Mouse (Mus musculus) testis, adult 2 months (tissue): Measurements from ENCODE around the gene Pds5b.
"Not testable (repeated sequence)": the region's sequence is repeated elsewhere in the genome, so short reads cannot be mapped to it uniquely, and the experiment has no call there.

ENCODE experiments used
- CTCF ChIP-seq: fragments of 200-500 bp; IDR thresholded peaks from 2 replicates; pipeline ENCODE4 v1.5.1; 2012; ENCODE audit warnings: low read depth, mild to moderate bottlenecking, inconsistent platforms, low read length, moderate library complexity; ENCODE audit not compliant: control insufficient read depth, insufficient read depth, insufficient replicate concordance
- POLR2A ChIP-seq: fragments of 200-500 bp; IDR thresholded peaks from 2 replicates; pipeline ENCODE4 v1.6.1; 2012; ENCODE audit warnings: low read depth, mild to moderate bottlenecking, inconsistent platforms, low read length, moderate library complexity; ENCODE audit not compliant: control insufficient read depth

GRCm38 (mm10) chr5:150707181-150707580 is 33.6 kb downstream of the Pds5b start:
- TF ChIP-seq CTCF, POLR2A: not testable (repeated sequence)
